Mouse (Mus musculus) liver, embryonic 11.5 days (tissue): ENCODE data around the gene Ncbp2. TPM values are rescaled to one million over a fixed set of nuclear protein-coding genes. Genes with fewer than 3 reads are reported as not detected.

Source experiments
- ATAC-seq: fragments of 200-750 bp; cut with Nextera tagmentation; replicated peaks from 2 replicates; pipeline ENCODE4 v1.8.0; 2017; ENCODE audit warnings: moderate number of reproducible peaks, mild to moderate bottlenecking, moderate TSS enrichment, moderate library complexity; ENCODE audit not compliant: low FRiP score
- DNase-seq: peaks from one replicate; pipeline ENCODE4 v3.0.0-alpha.2; 2017; ENCODE audit warnings: low spot score
- H3K27ac ChIP-seq: fragments of 300-500 bp; sonication (generic); 2 replicates; pipeline ENCODE4 v1.5.1; 2014; ENCODE audit warnings: mild to moderate bottlenecking, low read depth, low read length, control low read depth
- H3K27me3 ChIP-seq: fragments of 300-500 bp; sonication (generic); replicated peaks from 2 replicates; pipeline ENCODE4 v1.6.1; 2014; ENCODE audit warnings: low read length, mixed read lengths; ENCODE audit not compliant: control insufficient read depth, insufficient read depth
- H3K36me3 ChIP-seq: fragments of 300-500 bp; sonication (generic); 2 replicates; pipeline ENCODE4 v1.6.1; 2014; ENCODE audit warnings: mild to moderate bottlenecking, low read length, moderate library complexity, mixed read lengths; ENCODE audit not compliant: control insufficient read depth, insufficient read depth
- H3K4me1 ChIP-seq: fragments of 300-500 bp; sonication (generic); replicated peaks from 2 replicates; pipeline ENCODE4 v1.6.1; 2014; ENCODE audit warnings: low read length, mixed read lengths; ENCODE audit not compliant: control insufficient read depth, insufficient read depth
- H3K4me2 ChIP-seq: fragments of 300-500 bp; sonication (generic); 2 replicates; pipeline ENCODE4 v1.6.1; 2014; ENCODE audit warnings: mild to moderate bottlenecking, control low read depth, moderate library complexity
- H3K4me3 ChIP-seq: fragments of 300-500 bp; sonication (generic); 2 replicates; pipeline ENCODE4 v1.5.1; 2014; ENCODE audit warnings: low read depth, low read length, control low read depth
- H3K9ac ChIP-seq: fragments of 300-500 bp; sonication (generic); 2 replicates; pipeline ENCODE4 v1.6.1; 2014; ENCODE audit warnings: low read depth, low read length, control low read depth
- H3K9me3 ChIP-seq: fragments of 300-500 bp; sonication (generic); 2 replicates; pipeline ENCODE4 v1.6.1; 2016; ENCODE audit warnings: low read length, inconsistent platforms, mixed read lengths; ENCODE audit not compliant: control insufficient read depth
- WGBS: fragments of 180-500 bp; shearing (Covaris S2); extraction: QIAGEN DNeasy Blood & Tissue Kit; methylation state at CpG from one replicate; pipeline ENCODE4 v1.1.7; 2014; 5-methylcytosine and 5-hydroxymethylcytosine counted together
- microRNA-seq: library from miRNA; unstranded; fragments of <30 nt; microRNA quantifications from one replicate; pipeline ENCODE4, GENCODE M21; 2017; ENCODE audit warnings: borderline number of aligned reads
- polyA plus RNA-seq: library from polyadenylated mRNA; unstranded; fragments of >200 nt; fragmentation: Nextera tagmentation; extraction: Ambion mirVana; gene quantifications from 2 replicates; pipeline ENCODE4 v1.2.1, GENCODE M21; 2014

Ncbp2 gene
- polyA plus RNA-seq, 1 experiment from 2014 or later, result 93.5 TPM

- H3K27me3 ChIP-seq, result no peaks in the 10 kb centered on the region
- H3K4me3 ChIP-seq, result no peak overlapping the region
- no peaks in the 10 kb centered on the region for H3K9me3 ChIP-seq
- 75% methylated on average over 4 of the region's 4 CpGs for WGBS
- no peaks in the 10 kb centered on the region for H3K4me1 ChIP-seq
- no peak overlapping the region for H3K4me2 ChIP-seq
- DNase-seq (no peak), ATAC-seq (no peak)
- H3K27ac ChIP-seq, result no peak overlapping the region
- no peak overlapping the region for H3K9ac ChIP-seq
- H3K36me3 ChIP-seq, result no peaks in the 10 kb centered on the region
Observed at GRCm38 (mm10) chr16:32010330-32010729, 62.0 kb downstream of the Ncbp2 start.

Small RNA genes within 50 kb of the gene (microRNA-seq; reads per million reads assigned to microRNA genes)
- not detected for gene Gm26269

Other genes with a start within 250 kb of the Ncbp2 start
- gene Meltf, start 69.7 kb upstream of the Ncbp2 start, polyA plus RNA-seq, result 0.33 and 0.35 TPM in 2 replicates
- gene Pigz, start 14.7 kb upstream of the Ncbp2 start, polyA plus RNA-seq, result 0.38 and 0.75 TPM in 2 replicates
- gene 0610012G03Rik, start within 50 bp of the Ncbp2 start, polyA plus RNA-seq, result 86.1 and 93.7 TPM in 2 replicates
- gene Senp5, start 54.8 kb downstream of the Ncbp2 start, polyA plus RNA-seq, result 13.0 and 13.1 TPM in 2 replicates
- 30.0 and 32.9 TPM in 2 replicates for gene Pak2, start 130.8 kb downstream of the Ncbp2 start, polyA plus RNA-seq
- gene Pigx, start 151.2 kb downstream of the Ncbp2 start, polyA plus RNA-seq, result 57.1 and 63.0 TPM in 2 replicates
- gene Cep19, start 151.3 kb downstream of the Ncbp2 start, polyA plus RNA-seq, result 14.3 and 14.7 TPM in 2 replicates
- gene Nrros, start 217.1 kb downstream of the Ncbp2 start, polyA plus RNA-seq, result 34.4 and 35.4 TPM in 2 replicates
- 0.62 and 1.2 TPM in 2 replicates for gene Bex6, start 231.3 kb downstream of the Ncbp2 start, polyA plus RNA-seq